Mouse (Mus musculus): ENCODE results near the gene Rapgef5. TPM values are rescaled to one million over a fixed set of nuclear protein-coding genes. Genes with fewer than 3 reads are reported as not detected.

Gene Rapgef5
- polyA plus RNA-seq, 1 experiment from 2014 or later, result 7.9 TPM

- H3K4me2 ChIP-seq (ENCODE audit: low read depth, low read length, severe bottlenecking), result no peak overlapping the region
- H3K4me3 ChIP-seq (ENCODE audit: low read depth, low read length), result no peak overlapping the region
- H3K4me1 ChIP-seq (replicated peaks; ENCODE audit: control insufficient read depth, insufficient read depth, low read length), result no peaks in the 10 kb centered on the region
- H3K36me3 ChIP-seq (ENCODE audit: control insufficient read depth, insufficient read depth, low read length), result no peaks in the 10 kb centered on the region
- H3K9me3 ChIP-seq (ENCODE audit: control insufficient read depth, low read length), result no peaks in the 10 kb centered on the region
- ATAC-seq (replicated peaks; ENCODE audit: low FRiP score) (no peak), DNase-seq (ENCODE audit: low spot score) (no peak)
- H3K27ac ChIP-seq (ENCODE audit: low read depth, low read length), result no peak overlapping the region
- H3K9ac ChIP-seq (ENCODE audit: low read length), result no peak overlapping the region
- no peaks in the 10 kb centered on the region for H3K27me3 ChIP-seq (ENCODE audit: control insufficient read depth, insufficient read depth, low read length)
- 93% methylated on average over 6 of the region's 6 CpGs for WGBS
These were observed 196.2 kb downstream of the Rapgef5 start for GRCm38 (mm10) chr12:117712474-117712873.

GRCm38 (mm10) chr12:117713616-117714015 is 197.3 kb downstream of the Rapgef5 start:
- H3K27ac ChIP-seq (ENCODE audit: low read depth, low read length), result no peak overlapping the region
- no peaks in the 10 kb centered on the region for H3K27me3 ChIP-seq (ENCODE audit: control insufficient read depth, insufficient read depth, low read length)
- H3K36me3 ChIP-seq (ENCODE audit: control insufficient read depth, insufficient read depth, low read length), result no peaks in the 10 kb centered on the region
- H3K4me1 ChIP-seq (replicated peaks; ENCODE audit: control insufficient read depth, insufficient read depth, low read length), result no peaks in the 10 kb centered on the region
- no peak overlapping the region for H3K4me2 ChIP-seq (ENCODE audit: low read depth, low read length, severe bottlenecking)
- ATAC-seq (replicated peaks; ENCODE audit: low FRiP score), result no peak
- no peak overlapping the region for H3K4me3 ChIP-seq (ENCODE audit: low read depth, low read length)
- 54% methylated on average over 6 of the region's 6 CpGs for WGBS
- no peak overlapping the region for H3K9ac ChIP-seq (ENCODE audit: low read length)
- no peaks in the 10 kb centered on the region for H3K9me3 ChIP-seq (ENCODE audit: control insufficient read depth, low read length)
- no peak for DNase-seq (ENCODE audit: low spot score)

- whole genome bisulfite sequencing, result 68% methylated on average over 14 of the region's 14 CpGs
- DNase-seq (ENCODE audit: low spot score), result no peak
- peak; percentile 70 for ATAC-seq (replicated peaks; ENCODE audit: low FRiP score)
- Histone ChIP-seq H3K4me1 (replicated peaks; ENCODE audit: control insufficient read depth, insufficient read depth, low read length) (0 out of 2 replicates have a peak, but pooled peaks cover 5% of the 10 kb centered on the region), H3K9ac (ENCODE audit: low read length) (no peak overlapping the region), H3K4me3 (ENCODE audit: low read depth, low read length) (no peak overlapping the region), H3K27ac (ENCODE audit: low read depth, low read length) (no peak overlapping the region), H3K36me3 (ENCODE audit: control insufficient read depth, insufficient read depth, low read length) (no peaks in the 10 kb centered on the region), H3K4me2 (ENCODE audit: low read depth, low read length, severe bottlenecking) (no peak overlapping the region), H3K9me3 (ENCODE audit: control insufficient read depth, low read length) (no peaks in the 10 kb centered on the region), H3K27me3 (ENCODE audit: control insufficient read depth, insufficient read depth, low read length) (no peaks in the 10 kb centered on the region)
These were observed 204.8 kb downstream of the Rapgef5 start for GRCm38 (mm10) chr12:117720794-117721747.

- no peaks in the 10 kb centered on the region for H3K27me3 ChIP-seq (ENCODE audit: control insufficient read depth, insufficient read depth, low read length)
- 50% methylated on average over 6 of the region's 6 CpGs for WGBS
- no peak overlapping the region for H3K9ac ChIP-seq (ENCODE audit: low read length)
- H3K4me1 ChIP-seq (replicated peaks; ENCODE audit: control insufficient read depth, insufficient read depth, low read length), result 0 out of 2 replicates have a peak, but pooled peaks cover 5% of the 10 kb centered on the region
- no peak overlapping the region for H3K4me3 ChIP-seq (ENCODE audit: low read depth, low read length)
- 0 out of 2 replicates have a peak, but pooled peaks have one; percentile 7 for ATAC-seq (replicated peaks; ENCODE audit: low FRiP score)
- no peaks in the 10 kb centered on the region for H3K36me3 ChIP-seq (ENCODE audit: control insufficient read depth, insufficient read depth, low read length)
- no peak overlapping the region for H3K4me2 ChIP-seq (ENCODE audit: low read depth, low read length, severe bottlenecking)
- DNase-seq (ENCODE audit: low spot score), result no peak
- H3K9me3 ChIP-seq (ENCODE audit: control insufficient read depth, low read length), result no peaks in the 10 kb centered on the region
- H3K27ac ChIP-seq (ENCODE audit: low read depth, low read length), result no peak overlapping the region
These were observed 205.5 kb downstream of the Rapgef5 start for GRCm38 (mm10) chr12:117721748-117722150.

GRCm38 (mm10) chr12:117725011-117725410 is 208.7 kb downstream of the Rapgef5 start:
- H3K4me3 ChIP-seq (ENCODE audit: low read depth, low read length), result no peak overlapping the region
- ATAC-seq (replicated peaks; ENCODE audit: low FRiP score), result no peak
- H3K36me3 ChIP-seq (ENCODE audit: control insufficient read depth, insufficient read depth, low read length), result no peaks in the 10 kb centered on the region
- DNase-seq (ENCODE audit: low spot score), result no peak
- no peak overlapping the region for H3K27ac ChIP-seq (ENCODE audit: low read depth, low read length)
- 91% methylated on average over 4 of the region's 4 CpGs for WGBS
- H3K9me3 ChIP-seq (ENCODE audit: control insufficient read depth, low read length), result no peaks in the 10 kb centered on the region
- 0 out of 2 replicates have a peak, but pooled peaks cover 5% of the 10 kb centered on the region for H3K4me1 ChIP-seq (replicated peaks; ENCODE audit: control insufficient read depth, insufficient read depth, low read length)
- no peaks in the 10 kb centered on the region for H3K27me3 ChIP-seq (ENCODE audit: control insufficient read depth, insufficient read depth, low read length)
- H3K9ac ChIP-seq (ENCODE audit: low read length), result no peak overlapping the region
- H3K4me2 ChIP-seq (ENCODE audit: low read depth, low read length, severe bottlenecking), result no peak overlapping the region

- H3K4me1 ChIP-seq (replicated peaks; ENCODE audit: control insufficient read depth, insufficient read depth, low read length), result no peaks in the 10 kb centered on the region
- no peak overlapping the region for H3K4me2 ChIP-seq (ENCODE audit: low read depth, low read length, severe bottlenecking)
- H3K4me3 ChIP-seq (ENCODE audit: low read depth, low read length), result no peak overlapping the region
- H3K9ac ChIP-seq (ENCODE audit: low read length), result no peak overlapping the region
- DNase-seq (ENCODE audit: low spot score) (no peak), ATAC-seq (replicated peaks; ENCODE audit: low FRiP score) (no peak)
- no peak overlapping the region for H3K27ac ChIP-seq (ENCODE audit: low read depth, low read length)
- no peaks in the 10 kb centered on the region; the same call in 1 of the 2 replicates for H3K27me3 ChIP-seq (ENCODE audit: control insufficient read depth, insufficient read depth, low read length)
- no peaks in the 10 kb centered on the region for H3K9me3 ChIP-seq (ENCODE audit: control insufficient read depth, low read length)
- 90% methylated on average over 8 of the region's 8 CpGs for WGBS
- H3K36me3 ChIP-seq (ENCODE audit: control insufficient read depth, insufficient read depth, low read length), result no peaks in the 10 kb centered on the region
These were observed 211.3 kb downstream of the Rapgef5 start for GRCm38 (mm10) chr12:117727481-117728177.

GRCm38 (mm10) chr12:117728178-117728611 is 211.9 kb downstream of the Rapgef5 start:
- Histone ChIP-seq H3K27me3 (ENCODE audit: control insufficient read depth, insufficient read depth, low read length) (no peaks in the 10 kb centered on the region; the same call in 1 of the 2 replicates), H3K36me3 (ENCODE audit: control insufficient read depth, insufficient read depth, low read length) (no peaks in the 10 kb centered on the region), H3K9ac (ENCODE audit: low read length) (no peak overlapping the region), H3K4me3 (ENCODE audit: low read depth, low read length) (no peak overlapping the region), H3K4me2 (ENCODE audit: low read depth, low read length, severe bottlenecking) (no peak overlapping the region), H3K9me3 (ENCODE audit: control insufficient read depth, low read length) (no peaks in the 10 kb centered on the region), H3K27ac (ENCODE audit: low read depth, low read length) (no peak overlapping the region), H3K4me1 (replicated peaks; ENCODE audit: control insufficient read depth, insufficient read depth, low read length) (no peaks in the 10 kb centered on the region)
- ATAC-seq (replicated peaks; ENCODE audit: low FRiP score), result no peak
- WGBS, result 51% methylated on average over 3 of the region's 3 CpGs
- no peak for DNase-seq (ENCODE audit: low spot score)

GRCm38 (mm10) chr12:117733611-117734010 is 217.3 kb downstream of the Rapgef5 start:
- ATAC-seq (replicated peaks; ENCODE audit: low FRiP score) (no peak), DNase-seq (ENCODE audit: low spot score) (no peak)
- Histone ChIP-seq H3K27me3 (ENCODE audit: control insufficient read depth, insufficient read depth, low read length) (no peaks in the 10 kb centered on the region; the same call in 1 of the 2 replicates), H3K36me3 (ENCODE audit: control insufficient read depth, insufficient read depth, low read length) (no peaks in the 10 kb centered on the region), H3K4me1 (replicated peaks; ENCODE audit: control insufficient read depth, insufficient read depth, low read length) (no peaks in the 10 kb centered on the region; the same call in 1 of the 2 replicates), H3K27ac (ENCODE audit: low read depth, low read length) (no peak overlapping the region), H3K4me3 (ENCODE audit: low read depth, low read length) (no peak overlapping the region), H3K4me2 (ENCODE audit: low read depth, low read length, severe bottlenecking) (no peak overlapping the region), H3K9ac (ENCODE audit: low read length) (no peak overlapping the region), H3K9me3 (ENCODE audit: control insufficient read depth, low read length) (no peaks in the 10 kb centered on the region)

Data from forebrain, embryonic 11.5 days (tissue).